Mouse (Mus musculus): ENCODE measurements around the gene Asb11.

The Asb11 gene

DNA sequence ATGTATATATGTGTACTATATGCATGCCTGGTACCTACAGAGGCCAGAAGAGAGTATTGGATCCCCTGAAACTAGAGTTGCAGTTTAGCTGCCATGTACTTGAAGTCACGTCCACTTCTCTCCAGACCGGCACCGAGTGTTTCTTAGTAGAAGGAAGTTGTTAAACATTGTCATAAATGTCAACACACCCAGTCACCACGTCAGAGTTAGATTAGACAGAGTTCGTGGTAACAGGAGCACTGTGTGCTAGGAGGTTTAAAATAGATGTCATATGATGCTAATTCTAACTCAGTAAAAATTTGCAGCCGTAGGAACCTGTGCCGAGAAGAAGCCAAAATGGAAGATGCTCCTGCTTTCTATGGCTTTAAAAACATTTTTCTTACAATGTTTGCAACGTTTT lies at the start of gene Asb11:
Gene Asb11 (plus strand): TSS at position 286 of the 400 bp plus-strand sequence.
- no peak for DNase-seq (ENCODE audit: extremely low read depth, insufficient read length, low spot score)

DNA sequence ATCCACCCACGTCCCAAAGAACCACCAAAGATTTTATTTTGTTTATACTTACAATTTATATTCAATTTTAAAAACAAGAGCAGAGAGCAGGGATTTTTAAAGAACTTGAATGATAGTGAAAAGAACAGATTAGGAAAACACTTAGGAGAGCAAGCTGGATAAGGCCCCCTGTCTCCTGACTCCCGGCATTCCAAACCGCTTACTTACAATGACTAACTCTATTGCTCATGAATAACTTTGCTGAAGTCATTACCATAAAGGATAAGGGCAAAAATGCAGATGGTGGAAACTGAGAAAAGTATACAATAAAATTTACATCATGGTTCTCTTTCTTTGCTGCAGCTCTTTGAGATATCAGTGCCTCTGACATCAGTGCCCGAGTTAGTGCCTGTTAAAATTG lies 42.7 kb upstream of the Asb11 start:
- no peak for DNase-seq (ENCODE audit: extremely low read depth, insufficient read length, low spot score)

DNA sequence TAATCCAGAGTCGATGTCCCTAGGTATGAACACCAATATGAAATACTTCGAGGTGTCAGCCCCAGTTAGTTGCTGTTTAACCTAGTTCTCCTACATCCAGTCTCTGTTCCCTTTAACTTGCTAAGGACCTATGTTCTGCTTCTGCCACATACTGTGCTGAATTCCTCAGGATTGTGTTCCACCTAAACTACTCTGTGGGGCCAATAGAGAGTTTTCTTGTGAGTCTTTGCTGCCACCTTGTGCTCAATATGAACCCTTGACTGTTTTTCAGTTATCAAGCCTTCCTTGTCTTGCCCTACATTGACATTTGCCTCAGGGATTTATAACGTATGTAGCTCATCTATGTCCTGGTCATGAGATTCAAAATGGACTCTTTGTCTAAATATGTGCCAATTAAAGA lies 38.3 kb upstream of the Asb11 start:
- no peak for DNase-seq (ENCODE audit: extremely low read depth, insufficient read length, low spot score)

DNA sequence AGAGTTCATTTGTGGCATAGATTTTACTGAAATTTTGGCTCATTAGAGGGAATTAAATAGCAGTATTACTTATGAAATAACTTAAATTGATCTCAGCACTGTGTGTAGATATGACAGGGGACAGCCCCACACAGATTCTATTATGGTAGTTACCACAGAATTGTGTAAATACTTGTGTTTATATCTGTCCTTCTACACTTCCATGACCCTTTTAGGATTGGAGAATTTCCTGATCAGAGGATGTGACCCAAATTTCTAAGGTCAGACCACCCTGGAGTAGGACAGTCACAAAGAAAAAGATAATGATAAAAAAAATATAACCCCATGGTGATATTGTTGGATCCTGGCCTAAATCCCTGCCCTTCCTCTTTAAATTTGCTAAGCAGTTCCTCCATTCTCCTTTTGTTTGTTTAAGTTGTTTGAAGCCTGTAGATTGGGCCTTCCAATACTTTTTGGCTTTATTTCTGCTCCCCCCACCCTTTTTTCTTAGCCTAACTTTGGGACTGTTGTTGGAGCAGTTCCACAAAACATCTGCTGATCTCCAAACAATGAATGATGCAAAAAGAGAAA lies 31.6 kb upstream of the Asb11 start:
- DNase-seq (ENCODE audit: extremely low read depth, insufficient read length, low spot score), result no peak

DNA sequence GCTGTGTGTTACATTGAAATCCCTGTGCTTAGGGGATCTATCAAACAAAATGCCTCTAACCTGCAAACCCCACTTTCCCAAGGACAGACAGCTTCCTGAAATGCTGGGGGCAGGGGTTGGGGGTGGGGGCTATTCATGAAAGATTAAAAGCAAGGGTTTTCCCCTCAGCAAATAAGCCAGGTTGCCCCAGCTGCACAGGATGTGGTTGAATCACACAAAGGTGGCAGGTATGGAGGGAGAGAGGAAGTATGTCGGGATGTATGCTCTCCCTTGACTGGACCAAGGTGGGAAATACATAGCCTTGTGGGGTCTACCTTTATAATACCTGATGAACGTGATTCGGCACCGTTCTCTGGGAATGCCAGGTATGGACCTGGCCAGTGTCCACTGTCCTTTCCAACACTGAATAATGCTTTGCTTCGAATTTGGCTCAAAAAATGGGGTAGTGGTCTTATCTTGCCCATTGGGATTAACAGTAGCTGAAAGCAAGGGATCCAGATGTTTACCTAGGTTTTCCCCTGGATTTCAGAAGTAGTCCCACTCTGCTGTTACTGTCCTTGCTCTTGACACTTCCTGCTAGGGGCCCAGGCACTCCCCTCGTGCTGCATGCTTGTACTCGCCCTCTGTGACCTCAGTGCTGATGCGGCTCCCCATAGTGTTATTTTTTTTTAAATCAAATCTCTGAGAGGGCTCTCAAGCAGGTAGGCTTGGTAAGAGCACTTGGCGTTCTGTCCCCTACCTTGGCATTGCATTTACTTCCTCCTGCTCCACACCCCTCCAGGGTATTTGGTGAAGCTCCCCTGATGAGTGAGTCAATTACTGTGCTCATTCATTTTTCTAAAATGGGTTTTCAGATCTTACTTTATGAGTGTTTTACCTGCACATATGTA lies 30.4 kb upstream of the Asb11 start:
- DNase-seq (ENCODE audit: extremely low read depth, insufficient read length, low spot score), result no peak

DNA sequence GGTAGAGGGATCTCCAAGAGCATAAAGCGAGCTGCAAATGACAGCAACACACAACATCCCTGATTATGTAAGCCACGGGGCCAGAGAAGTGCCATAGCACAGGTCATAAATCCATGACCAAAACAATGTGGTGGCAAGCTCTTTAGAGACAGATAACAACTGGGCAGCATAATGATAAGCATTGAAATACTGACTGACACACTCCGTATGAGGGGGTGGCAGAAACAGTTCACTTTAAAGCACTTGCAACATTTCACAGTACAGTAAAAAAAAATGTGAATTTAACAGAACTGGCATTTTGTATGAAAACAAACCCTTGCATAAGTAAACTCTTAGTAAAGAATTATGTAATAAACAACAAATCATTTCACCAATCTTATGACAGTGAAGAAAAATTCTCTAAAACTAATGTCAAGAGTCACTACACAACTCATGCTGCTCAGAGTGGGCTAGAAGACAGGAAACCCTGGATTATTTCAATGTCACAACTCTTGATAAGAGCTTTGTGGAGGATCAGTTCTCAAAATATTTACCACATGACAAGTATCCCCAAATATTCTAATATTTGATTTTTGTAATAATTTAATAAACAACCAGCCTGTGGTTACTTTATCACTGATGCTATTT lies 28.4 kb upstream of the Asb11 start:
- no peak for DNase-seq (ENCODE audit: extremely low read depth, insufficient read length, low spot score)

DNA sequence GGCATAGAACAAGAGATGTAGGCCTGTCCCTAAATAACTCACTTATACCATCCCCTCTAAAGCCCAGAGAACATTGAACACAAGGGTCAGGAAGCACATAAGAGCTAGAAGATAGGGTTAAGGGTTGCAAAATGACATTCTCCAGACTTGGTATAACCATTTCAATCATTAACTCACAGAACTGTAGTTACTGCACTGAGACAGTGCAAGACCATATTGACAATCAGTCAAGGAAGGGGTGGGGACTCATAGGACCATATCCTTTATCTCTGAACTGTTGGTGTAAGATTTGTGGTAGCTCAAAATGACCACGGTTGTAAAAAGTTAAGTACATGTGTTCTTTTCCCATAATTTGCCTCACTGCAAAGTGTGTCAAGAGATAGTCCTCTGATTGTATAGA lies 26.2 kb upstream of the Asb11 start:
- no peak for DNase-seq (ENCODE audit: extremely low read depth, insufficient read length, low spot score)

DNA sequence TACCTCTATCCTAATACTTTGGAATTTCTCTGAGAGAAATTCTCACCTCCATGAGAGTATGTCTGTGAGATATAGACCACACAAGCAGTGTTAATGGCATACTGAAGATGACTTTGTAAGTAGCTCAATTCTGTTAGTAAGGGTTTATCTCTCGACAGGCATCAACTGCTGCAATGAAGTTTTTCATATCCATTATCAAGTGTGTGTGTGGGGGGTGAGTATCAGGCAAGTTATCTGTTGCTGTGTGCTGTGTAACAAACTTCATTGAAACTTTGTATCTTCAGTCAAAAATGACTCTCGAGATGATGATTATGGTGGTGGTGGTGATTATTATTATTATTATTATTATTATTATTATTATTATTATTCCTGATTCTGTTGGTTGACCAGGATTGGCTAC lies 20.0 kb upstream of the Asb11 start:
- DNase-seq (ENCODE audit: extremely low read depth, insufficient read length, low spot score), result no peak

DNA sequence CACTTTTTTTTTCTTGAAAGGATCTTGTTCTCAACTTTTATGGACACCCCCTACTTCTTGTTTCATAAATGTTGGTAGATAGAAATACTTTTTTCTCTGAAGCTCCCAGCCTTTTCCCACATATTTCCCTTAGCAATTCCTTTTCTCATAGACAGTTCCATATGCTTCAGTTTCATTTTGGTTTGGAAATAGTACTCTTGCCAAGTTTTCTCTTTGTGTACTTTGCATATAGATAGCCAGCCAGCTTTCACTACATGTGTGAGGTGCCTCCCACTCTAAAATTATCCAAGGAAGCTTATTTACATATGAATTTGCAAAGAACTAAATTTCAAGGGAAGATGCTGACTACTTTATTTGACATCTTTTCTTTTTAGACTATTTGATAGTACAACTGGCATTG lies 18.8 kb upstream of the Asb11 start:
- DNase-seq (ENCODE audit: extremely low read depth, insufficient read length, low spot score), result no peak

DNA sequence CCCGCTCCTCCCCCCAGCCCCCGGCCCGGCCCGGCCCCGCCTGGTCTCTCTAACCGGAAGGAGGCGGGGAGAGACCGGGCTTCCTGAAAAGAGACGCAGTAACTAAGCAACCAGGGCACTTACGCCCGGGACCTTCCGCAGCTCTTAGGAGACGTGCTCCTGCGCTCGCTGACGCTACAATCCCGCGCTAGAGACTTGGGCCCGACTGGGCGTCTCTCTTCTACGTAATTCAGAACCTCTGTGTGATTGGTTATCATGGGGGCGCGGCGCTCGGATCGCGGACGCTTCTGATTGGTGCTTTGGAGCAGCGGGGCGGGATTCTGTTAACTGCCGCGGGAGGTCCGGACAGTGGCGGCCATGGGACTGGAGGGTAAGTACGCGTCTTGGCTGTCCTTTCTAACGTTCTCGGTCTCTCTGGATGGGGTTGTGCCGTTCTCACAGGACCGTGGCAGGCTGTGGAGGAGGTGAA lies 17.3 kb upstream of the Asb11 start, which contains the start of gene Piga:
Gene Piga (plus strand): TSS at position 317 of the 469 bp plus-strand sequence.
- DNase-seq (ENCODE audit: extremely low read depth, insufficient read length, low spot score), result peak; percentile 93

DNA sequence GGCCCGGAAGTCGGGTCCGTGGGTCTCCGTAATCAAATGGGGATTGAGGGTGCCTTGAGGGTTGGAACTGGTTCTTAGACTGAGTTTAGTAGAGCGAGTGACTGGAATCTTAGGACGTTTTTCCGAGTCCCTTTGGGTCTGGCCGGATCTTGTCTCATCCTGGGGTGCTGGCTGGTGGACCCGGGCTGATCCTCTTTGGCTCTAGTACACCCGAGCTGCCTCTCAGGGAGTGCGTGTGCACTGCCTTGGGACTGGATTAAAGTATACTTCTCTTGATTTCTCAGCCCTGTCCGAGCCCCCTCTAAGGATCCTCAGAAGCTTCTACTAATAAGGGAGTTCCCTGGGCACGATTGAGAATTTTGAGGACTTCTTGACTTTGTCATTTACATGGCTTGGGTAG lies 16.8 kb upstream of the Asb11 start:
- DNase-seq (ENCODE audit: extremely low read depth, insufficient read length, low spot score), result no peak

DNA sequence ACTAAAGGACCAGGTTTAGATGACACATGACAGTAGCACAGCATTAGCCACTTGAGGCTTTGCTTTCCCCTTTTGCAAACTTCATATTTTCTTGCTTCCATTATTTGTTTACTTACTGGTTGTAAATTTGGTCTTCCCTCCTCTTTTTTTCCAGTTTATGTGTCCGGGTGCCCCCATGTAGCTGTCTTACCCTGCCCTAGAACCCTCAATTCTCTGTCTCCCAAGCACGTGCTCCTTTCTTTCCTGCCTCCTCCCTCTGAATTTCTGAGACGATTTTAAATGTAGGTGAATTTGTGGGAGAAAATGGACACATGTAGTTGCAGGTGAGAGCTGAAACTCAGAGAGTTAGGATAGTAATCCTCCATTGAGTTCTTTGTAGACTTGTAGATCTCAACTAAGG lies 16.3 kb upstream of the Asb11 start:
- no peak for DNase-seq (ENCODE audit: extremely low read depth, insufficient read length, low spot score)

DNA sequence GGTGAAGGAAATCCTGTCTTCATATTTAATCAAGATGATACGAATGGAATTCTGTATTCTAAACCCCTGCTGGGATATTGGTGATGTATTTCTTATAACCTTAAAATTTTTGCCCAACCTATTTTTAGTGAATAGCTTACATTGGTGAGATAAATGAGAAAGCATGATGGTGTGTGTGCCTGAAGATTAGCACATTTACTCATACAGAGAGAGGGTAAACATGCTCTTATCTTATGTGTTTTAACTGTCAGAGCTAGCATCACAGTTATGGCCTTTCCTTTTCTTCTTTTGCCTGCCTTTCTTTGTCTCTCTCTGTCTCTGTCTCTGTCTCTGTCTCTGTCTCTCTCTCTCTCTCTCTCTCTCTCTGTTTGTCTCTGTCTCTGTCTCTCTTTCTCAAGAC lies 12.0 kb upstream of the Asb11 start:
- DNase-seq (ENCODE audit: extremely low read depth, insufficient read length, low spot score), result no peak

DNA sequence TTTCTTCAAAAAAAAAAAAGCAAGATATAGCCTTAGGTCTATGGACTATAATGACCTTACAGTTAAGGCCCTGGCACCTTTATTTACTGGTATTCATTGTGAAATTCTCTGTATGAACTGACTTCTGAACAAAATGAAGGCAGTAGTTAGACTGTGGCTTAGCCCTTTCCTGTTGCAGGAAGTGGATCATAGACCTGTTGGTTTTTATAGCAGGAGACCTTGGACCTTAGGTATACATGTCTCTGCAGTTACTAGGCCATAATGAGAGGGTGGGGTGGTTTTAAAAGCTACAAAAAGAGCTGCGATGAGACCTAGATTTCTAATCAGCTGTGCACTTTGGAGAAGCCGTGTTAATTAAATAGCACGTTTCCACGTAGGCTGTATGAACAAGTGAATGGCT lies 9.5 kb upstream of the Asb11 start:
- no peak for DNase-seq (ENCODE audit: extremely low read depth, insufficient read length, low spot score)

DNA sequence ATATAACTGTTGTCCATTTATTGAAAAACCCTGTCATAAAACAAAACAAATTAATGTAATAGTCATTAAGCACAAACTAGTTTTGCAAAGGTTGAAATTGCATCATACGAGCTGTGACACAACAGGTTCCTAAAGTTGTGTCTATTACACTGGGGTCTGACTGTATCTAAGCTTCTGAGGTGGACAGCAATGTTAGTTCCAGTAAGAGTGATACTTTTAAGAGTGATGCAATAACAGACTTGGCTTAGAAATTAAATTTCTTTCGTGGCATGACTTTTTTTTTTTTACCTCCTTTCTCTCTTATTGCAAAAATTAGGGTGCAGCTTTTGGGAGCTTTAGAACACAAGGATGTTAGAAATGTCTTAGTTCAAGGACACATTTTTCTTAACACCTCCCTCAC lies 8.6 kb upstream of the Asb11 start:
- DNase-seq (ENCODE audit: extremely low read depth, insufficient read length, low spot score), result no peak

DNA sequence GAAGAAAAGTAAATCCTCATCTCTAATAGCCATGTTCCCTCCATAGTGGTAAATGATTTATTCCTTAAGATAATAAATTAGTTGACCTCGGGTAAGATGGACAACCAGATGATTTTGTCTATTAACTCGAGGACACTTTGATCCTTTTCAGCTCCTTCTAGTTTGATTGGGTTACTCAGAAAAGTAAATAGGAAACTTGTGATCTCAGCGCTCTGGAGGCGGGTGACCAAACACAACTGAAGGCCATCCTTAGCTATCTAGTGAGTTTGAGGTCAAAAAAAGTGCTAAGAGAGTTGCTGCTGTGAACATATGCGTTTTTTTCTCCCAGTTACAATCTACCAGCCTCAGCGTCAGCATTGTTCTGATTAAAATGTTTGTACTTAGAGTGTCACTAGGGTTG lies 6.2 kb upstream of the Asb11 start:
- DNase-seq (ENCODE audit: extremely low read depth, insufficient read length, low spot score), result no peak

DNA sequence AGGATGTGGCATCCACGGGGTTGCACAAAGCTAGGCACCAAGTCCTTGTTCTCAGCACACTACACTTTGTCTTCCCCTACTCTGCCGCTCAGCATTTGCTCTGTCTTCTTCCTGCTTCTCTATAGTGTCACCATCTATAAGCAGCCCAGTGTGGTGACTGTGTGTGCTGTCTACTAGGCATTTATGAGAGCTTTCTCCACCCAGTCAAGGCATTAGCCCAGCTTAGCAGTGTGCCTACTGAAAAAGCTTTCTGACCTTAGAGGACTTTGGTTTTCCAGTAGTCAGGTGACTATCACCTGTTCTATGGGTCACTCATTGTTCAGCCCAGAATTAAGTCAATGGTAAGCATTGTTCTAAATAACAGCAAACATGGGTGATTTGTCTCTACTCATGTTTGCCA lies 5.7 kb upstream of the Asb11 start:
- no peak for DNase-seq (ENCODE audit: extremely low read depth, insufficient read length, low spot score)

DNA sequence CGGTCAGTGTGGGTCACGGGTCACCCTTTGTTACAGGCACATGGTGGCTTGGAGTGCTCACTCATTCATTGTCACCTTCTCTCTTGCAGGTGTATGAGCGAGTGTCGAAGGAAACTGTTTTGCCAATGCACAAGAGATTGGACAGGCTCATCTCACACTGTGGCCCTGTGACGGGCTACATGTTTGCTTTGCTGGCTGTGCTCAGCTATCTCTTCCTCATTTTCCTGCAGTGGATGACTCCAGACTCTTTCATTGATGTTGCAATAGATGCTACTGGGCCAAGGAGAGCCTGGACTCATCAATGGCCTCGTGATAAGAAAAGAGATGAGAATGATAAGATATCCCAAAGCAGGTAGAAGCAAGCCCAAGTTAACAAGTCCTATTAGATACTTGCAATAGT lies 5.3 kb upstream of the Asb11 start:
- DNase-seq (ENCODE audit: extremely low read depth, insufficient read length, low spot score), result no peak

DNA sequence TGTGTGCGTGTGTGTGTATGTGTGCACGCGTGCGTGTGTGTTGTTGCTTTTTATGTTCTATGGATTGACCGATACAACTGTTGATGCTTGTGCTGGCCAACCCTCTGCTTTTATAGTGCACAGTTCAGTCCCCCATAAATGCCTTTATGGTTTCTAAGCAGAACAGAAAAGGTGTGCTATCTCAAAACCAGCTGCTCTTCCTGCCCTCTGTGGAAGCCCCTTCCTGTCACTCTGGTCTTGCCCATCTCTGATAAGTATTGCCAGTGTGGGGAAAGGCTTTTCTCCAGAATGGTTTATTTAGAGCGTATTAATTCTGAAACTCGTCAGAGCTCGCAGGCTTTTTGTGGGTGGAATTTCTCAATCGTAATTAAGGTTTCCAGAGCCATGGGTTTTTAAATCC lies 4.1 kb upstream of the Asb11 start:
- DNase-seq (ENCODE audit: extremely low read depth, insufficient read length, low spot score), result no peak

DNA sequence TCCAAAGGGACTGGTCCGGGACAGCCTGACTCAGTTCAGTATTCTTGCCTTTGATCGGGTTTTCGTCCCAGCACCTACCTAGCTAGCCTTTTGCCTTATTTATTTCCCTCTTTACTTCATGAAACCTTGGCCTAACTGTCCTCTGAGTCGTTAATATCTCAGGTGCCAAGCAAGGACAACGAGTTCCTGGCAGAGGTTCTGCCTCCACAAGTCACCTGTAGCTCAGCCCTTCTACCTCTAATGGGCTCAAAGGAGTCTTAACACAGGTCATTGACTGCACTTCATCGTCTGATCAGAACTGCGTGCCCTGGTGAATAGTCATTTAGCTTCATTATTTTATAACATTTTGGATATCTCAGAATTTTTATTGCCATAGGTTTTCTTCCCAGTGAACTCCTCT lies 2.7 kb downstream of the Asb11 start:
- no peak for DNase-seq (ENCODE audit: extremely low read depth, insufficient read length, low spot score)

DNA sequence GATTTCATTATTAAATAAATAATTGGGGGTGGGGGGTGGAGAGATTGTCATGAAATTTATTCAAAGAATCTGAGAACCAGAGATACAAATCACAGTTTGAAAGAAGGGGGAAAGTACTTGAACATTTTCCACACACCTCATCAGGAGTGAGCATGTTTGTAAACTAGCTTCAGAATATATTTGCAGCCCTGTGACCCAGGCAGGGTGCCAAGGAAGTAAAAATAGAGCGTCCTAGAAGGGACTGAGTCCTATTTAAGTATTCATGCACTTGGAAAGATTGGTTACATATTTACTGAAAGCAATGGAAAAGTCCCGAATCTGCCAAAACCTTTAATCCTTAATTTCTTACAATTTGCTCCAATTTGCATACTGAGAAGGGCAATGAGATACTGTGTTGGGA lies 3.3 kb downstream of the Asb11 start:
- no peak for DNase-seq (ENCODE audit: extremely low read depth, insufficient read length, low spot score)

DNA sequence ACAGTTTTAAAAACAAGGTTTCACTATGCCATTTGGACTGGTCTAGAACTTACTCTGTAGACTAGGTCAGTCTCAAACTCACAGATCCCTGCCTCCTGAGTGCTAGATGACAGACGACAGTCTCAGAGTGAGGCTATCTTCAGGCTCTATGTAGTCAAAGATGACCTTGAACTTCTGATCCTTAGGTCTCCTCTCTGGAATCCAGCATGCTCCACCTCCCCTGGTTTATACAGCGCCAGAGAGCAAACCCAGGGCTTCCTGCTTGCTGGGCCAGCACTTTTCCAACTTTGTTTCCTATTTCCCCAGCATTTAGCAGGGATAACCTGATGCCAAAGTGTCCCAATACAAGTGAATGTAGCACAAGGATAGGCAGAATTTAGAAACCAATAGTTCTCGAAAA lies 3.9 kb downstream of the Asb11 start:
- no peak for DNase-seq (ENCODE audit: extremely low read depth, insufficient read length, low spot score)
